Mouse (Mus musculus): ENCODE measurements around the gene Wfdc18.

The Wfdc18 gene

DNA sequence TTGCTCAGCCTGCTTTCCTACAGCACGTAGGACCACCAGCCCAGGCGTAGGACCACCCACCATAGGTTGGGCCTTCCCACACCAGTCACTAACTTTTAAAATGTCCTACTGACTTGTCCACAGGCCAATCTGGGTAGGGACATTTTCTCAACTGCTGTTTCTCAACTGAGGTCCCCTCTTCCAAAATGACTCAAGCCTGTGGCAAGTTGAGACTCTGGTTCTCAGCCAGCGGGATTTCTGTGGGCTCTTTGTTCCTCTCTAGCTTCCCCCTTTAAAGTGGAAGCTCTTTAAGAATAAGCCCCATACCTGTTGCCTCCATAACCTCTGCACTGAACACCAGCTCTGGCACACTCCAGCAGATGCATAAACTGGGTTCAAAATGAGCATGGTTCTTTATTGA lies 34.7 kb downstream of the Wfdc18 start:
- no peak for DNase-seq

- no peak for DNase-seq
These were observed 37.3 kb downstream of the Wfdc18 start for GRCm38 (mm10) chr11:83746152-83746551.

GRCm38 (mm10) chr11:83746681-83747080 lies 37.9 kb downstream of the Wfdc18 start, which contains the start of gene Wfdc21:
Gene Wfdc21, plus strand, starts transcription at chr11:83746940.
- no peak for DNase-seq

DNA sequence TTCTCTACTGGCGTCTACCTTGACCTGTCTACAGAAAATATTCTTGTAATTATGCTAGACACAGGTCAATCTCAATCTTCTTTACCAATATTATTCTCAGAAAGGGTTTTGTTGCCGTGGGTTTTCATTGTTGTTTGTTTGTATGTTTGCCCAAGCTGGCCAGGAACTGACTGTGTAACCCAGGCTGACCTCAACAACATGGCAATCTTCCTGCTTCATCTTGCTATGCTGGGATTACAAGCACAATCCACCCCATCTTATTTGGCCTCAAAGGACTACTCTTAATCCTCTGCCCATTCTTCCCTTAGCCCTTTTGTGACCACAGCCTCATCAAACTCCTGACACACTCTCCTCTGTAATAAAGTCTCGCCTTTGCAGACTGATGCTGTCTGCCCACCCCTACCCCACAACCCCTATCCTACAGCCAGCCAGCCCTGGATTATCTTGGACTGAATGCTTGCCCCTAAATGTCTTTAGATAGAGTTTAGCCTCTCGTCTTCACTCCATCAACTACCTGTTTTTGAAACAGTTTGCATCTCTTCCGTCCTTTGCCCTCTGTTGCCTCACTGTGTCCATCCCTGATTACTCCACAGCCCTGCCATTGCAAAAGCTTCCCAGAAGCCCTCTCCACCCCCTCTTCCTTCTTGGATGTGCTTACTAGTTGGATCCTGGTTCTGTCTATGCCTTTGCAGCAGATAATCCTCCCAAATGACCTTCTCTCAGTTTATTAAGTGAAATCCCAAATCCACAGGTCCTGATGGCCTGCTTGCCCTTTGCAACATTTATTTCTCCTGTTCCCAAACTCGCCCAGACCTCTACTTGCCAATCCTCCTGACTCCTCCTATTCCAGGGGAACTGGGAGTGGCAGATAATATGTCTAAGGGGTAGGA lies 38.8 kb downstream of the Wfdc18 start:
- DNase-seq = no peak

GRCm38 (mm10) chr11:83753581-83754181 lies 44.9 kb downstream of the Wfdc18 start, which contains the start of gene Heatr6:
Gene Heatr6, plus strand, starts transcription at chr11:83753696.
- peak; percentile 92 for DNase-seq

DNA sequence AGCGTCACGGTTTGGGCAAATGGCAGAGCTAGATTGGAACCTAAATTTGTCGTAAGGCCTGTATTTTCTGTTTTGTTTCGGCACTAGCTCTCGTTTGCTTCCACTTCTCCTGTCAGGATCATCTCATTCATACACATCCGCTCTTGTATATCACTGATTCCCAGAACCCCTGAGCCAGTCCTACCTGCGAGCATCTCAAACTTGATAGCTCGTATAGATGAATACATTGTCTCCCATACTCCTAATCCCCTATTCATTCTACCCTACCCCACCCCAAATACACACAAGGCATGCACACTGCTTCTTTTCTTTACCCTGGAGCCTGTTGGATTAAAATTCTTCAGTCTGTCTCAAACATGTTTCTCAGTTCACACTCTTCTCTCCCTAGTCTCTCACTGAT lies 45.4 kb downstream of the Wfdc18 start:
- no peak for DNase-seq
